Mouse (Mus musculus) megakaryocyte, embryonic 14.5 days (primary cell): ENCODE data around the gene Myl7.

Experiments
- FLI1 ChIP-seq: IDR thresholded peaks from 2 replicates; pipeline ENCODE4 v1.6.1; 2012; ENCODE audit warnings: low read length, inconsistent platforms, mixed read lengths
- GATA1 ChIP-seq: IDR thresholded peaks from 3 replicates; pipeline ENCODE4 v1.6.1; 2012; ENCODE audit warnings: mixed read lengths, low read length, inconsistent platforms, borderline replicate concordance

- no peak for TF ChIP-seq GATA1
- TF ChIP-seq FLI1, result no peak
These were observed 42.0 kb downstream of the Myl7 start for GRCm38 (mm10) chr11:5856479-5857130.
